Mouse (Mus musculus) hindbrain, embryonic 12.5 days (tissue): ENCODE data around the gene Lrmda. TPM values are rescaled to one million over a fixed set of nuclear protein-coding genes. Genes with fewer than 3 reads are reported as not detected.

Experiments used
- ATAC-seq: fragments of 200-750 bp; cut with Nextera tagmentation; 2 replicates; pipeline ENCODE4 v1.8.0; 2017; ENCODE audit warnings: moderate TSS enrichment; ENCODE audit not compliant: low FRiP score
- H3K27ac ChIP-seq: fragments of 300-500 bp; sonication (generic); 2 replicates; pipeline ENCODE4 v1.5.1; 2016; ENCODE audit warnings: mild to moderate bottlenecking
- H3K27me3 ChIP-seq: fragments of 300-500 bp; sonication (generic); 2 replicates; pipeline ENCODE4 v1.6.1; 2016; ENCODE audit warnings: mild to moderate bottlenecking
- H3K36me3 ChIP-seq: fragments of 300-500 bp; sonication (generic); 2 replicates; pipeline ENCODE4 v1.6.1; 2016; ENCODE audit warnings: mild to moderate bottlenecking
- H3K4me1 ChIP-seq: fragments of 300-500 bp; sonication (generic); 2 replicates; pipeline ENCODE4 v1.6.1; 2016
- H3K4me2 ChIP-seq: fragments of 300-500 bp; sonication (generic); replicated peaks from 2 replicates; pipeline ENCODE4 v1.6.1; 2016; ENCODE audit warnings: mild to moderate bottlenecking
- H3K4me3 ChIP-seq: fragments of 300-500 bp; sonication (generic); 2 replicates; pipeline ENCODE4 v1.5.1; 2016; ENCODE audit warnings: mild to moderate bottlenecking
- H3K9ac ChIP-seq: fragments of 300-500 bp; sonication (generic); 2 replicates; pipeline ENCODE4 v1.6.1; 2016; ENCODE audit warnings: mild to moderate bottlenecking, moderate library complexity
- H3K9me3 ChIP-seq: fragments of 300-500 bp; sonication (generic); replicated peaks from 2 replicates; pipeline ENCODE4 v1.6.1; 2016; ENCODE audit warnings: mild to moderate bottlenecking
- WGBS: fragments of 180-500 bp; shearing (Covaris S2); methylation state at CpG from one replicate; pipeline ENCODE4 v1.1.7; 2016; 5-methylcytosine and 5-hydroxymethylcytosine counted together
- polyA plus RNA-seq: library from polyadenylated mRNA; unstranded; fragments of >200 nt; fragmentation: Nextera tagmentation; extraction: Ambion mirVana; gene quantifications from 2 replicates; pipeline ENCODE4 v1.2.1, GENCODE M21; 2016

The Lrmda gene
- polyA plus RNA-seq, 1 experiment from 2014 or later = 0.53 TPM

DNA sequence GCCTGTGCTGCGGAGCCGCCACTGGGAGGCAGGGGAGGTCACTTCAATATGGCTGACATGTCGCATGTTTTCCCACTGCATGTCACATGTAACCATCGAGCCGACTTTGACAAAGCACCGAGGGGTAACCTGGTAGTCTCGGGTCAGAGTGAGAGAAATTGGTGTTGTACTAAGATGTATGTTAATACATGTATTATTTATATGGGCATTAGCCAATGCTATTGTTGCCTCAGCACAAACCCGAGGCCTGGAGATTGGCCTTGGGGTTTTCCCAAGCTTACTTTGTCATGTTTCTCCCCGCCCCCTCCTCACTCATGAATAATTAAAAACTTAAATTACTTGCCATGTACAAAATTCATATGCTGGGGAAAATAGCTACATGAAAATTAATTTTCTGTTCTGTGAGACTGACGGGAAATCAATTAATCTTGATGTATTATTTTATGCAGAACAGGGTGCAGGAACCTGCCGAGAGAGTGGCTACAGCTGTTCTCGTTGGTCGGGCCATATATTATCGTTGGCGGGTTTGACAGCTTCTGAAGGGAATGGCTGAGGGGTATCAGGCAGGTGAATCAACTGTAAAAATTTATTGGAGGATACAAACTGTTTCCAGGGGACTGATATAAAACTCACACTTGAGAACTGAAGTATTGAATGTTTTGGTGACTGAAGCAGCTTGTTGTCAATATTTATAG, 265.5 kb downstream of the Lrmda start:
- Histone ChIP-seq H3K4me1 (peaks cover 7% of the 10 kb centered on the region), H3K36me3 (no peaks in the 10 kb centered on the region), H3K4me2 (no peak overlapping the region), H3K9me3 (no peaks in the 10 kb centered on the region), H3K4me3 (no peak overlapping the region), H3K27ac (peak overlapping the region; percentile 25; the same call in 1 of the 2 replicates), H3K9ac (no peak overlapping the region), H3K27me3 (peaks cover 3% of the 10 kb centered on the region; the same call in 1 of the 2 replicates)
- ATAC-seq = peak; percentile 81
- 64% methylated on average over 15 of the region's 15 CpGs for WGBS

- Histone ChIP-seq H3K4me2 (no peak overlapping the region), H3K9ac (no peak overlapping the region), H3K4me3 (no peak overlapping the region), H3K9me3 (no peaks in the 10 kb centered on the region), H3K27ac (no peak overlapping the region), H3K27me3 (peaks cover 3% of the 10 kb centered on the region; the same call in 1 of the 2 replicates), H3K4me1 (peaks cover 7% of the 10 kb centered on the region), H3K36me3 (no peaks in the 10 kb centered on the region)
- no peak for ATAC-seq
- 64% methylated on average over 4 of the region's 4 CpGs for WGBS
Measured at GRCm38 (mm10) chr14:22285826-22286225, 266.3 kb downstream of the Lrmda start.

- WGBS = 56% methylated on average over 10 of the region's 10 CpGs
- no peaks in the 10 kb centered on the region for H3K36me3 ChIP-seq
- peaks cover 3% of the 10 kb centered on the region; the same call in 1 of the 2 replicates for H3K27me3 ChIP-seq
- H3K4me3 ChIP-seq = no peak overlapping the region
- H3K4me1 ChIP-seq = peaks cover 3% of the 10 kb centered on the region
- H3K4me2 ChIP-seq = no peak overlapping the region
- H3K9ac ChIP-seq = no peak overlapping the region
- no peak overlapping the region for H3K27ac ChIP-seq
- no peaks in the 10 kb centered on the region for H3K9me3 ChIP-seq
- ATAC-seq = no peak
Measured at GRCm38 (mm10) chr14:22288179-22288578, 268.7 kb downstream of the Lrmda start.

DNA sequence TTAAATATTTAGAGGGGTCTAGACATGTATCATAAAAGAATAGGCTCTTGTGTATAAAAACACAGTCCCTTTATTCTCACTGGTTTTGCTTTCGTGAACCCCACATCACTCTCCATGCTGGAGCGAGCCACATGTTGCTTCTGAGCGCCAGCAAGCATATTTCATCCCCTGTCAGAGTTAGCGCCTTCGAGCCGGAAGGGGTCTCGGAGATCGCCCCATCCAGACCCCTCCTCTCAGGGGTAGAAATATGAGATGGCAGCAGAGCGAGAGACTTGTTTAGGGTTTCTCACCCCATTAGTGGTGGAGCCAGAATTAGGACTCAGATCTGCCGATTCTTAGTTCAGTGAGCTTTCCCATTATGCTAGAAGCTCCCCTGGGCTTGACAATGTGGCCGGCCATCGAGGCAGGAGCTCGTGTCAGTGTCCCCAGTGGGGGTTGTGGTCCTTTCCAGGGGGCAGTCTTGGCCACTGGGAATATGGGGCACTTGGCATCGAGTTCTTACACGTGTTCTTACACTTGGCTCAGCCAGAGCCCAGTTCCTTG, 269.9 kb downstream of the Lrmda start:
- H3K9me3 ChIP-seq = no peaks in the 10 kb centered on the region
- H3K27me3 ChIP-seq = peaks cover 3% of the 10 kb centered on the region; the same call in 1 of the 2 replicates
- WGBS = 66% methylated on average over 15 of the region's 15 CpGs
- no peak overlapping the region for H3K27ac ChIP-seq
- no peak overlapping the region for H3K4me3 ChIP-seq
- H3K4me2 ChIP-seq = no peak overlapping the region
- no peaks in the 10 kb centered on the region; the same call in 1 of the 2 replicates for H3K4me1 ChIP-seq
- no peak overlapping the region for H3K9ac ChIP-seq
- H3K36me3 ChIP-seq = no peaks in the 10 kb centered on the region
- ATAC-seq = no peak

DNA sequence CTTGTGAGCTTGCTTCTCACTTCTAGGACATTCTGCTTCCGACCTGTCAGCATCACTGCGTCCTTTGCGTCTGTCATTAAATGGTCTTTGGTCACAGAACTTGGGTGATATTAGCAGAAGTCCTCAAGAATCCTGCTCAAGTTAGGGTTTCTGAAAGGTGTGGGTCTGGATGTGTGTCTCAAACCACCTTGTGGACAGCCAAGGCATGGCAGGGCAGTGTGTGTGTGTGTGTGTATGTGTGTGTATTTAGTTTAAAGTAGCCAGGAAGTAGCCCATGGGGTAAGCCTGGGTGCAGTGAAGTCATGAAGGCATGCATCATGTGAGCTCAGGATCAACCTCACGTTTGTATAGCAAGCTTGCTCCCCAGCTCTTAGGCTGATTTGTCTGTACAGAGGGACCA, 274.9 kb downstream of the Lrmda start:
- WGBS = 88% methylated on average over 4 of the region's 4 CpGs

DNA sequence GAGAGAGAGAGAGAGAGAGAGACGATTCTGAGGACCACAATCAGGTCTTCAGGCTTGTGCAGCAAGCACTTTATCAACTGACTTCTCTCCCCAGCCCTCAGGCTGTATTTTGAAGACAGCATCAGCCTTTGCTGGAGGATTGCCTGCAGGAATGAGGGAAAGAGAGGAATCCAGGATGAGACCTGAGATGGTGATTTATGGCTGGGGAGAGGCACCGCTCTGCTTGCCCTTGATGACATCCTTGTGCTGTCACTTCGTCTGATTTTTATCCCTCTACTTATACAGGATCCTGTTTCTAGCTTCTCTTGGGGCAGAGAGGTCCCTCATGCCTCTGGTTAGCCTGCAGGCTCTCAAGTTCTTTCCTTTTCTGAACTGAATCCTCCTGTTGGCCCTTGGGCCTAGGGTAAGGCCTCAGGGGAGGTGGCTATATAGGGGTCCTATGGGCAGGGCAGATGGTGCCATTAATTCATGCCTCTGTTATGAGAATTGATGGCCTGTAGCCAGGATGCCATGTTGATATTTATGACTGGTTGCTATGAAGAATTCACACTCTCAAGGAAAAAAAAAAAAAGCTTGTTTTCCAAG, 277.2 kb downstream of the Lrmda start:
- H3K9ac ChIP-seq = no peak overlapping the region
- WGBS = 63% methylated on average over 3 of the region's 3 CpGs
- H3K27me3 ChIP-seq = no peaks in the 10 kb centered on the region
- no peaks in the 10 kb centered on the region for H3K9me3 ChIP-seq
- no peak overlapping the region for H3K27ac ChIP-seq
- H3K4me1 ChIP-seq = 0 out of 2 replicates have a peak, but pooled peaks cover 4% of the 10 kb centered on the region
- H3K4me3 ChIP-seq = no peak overlapping the region
- no peaks in the 10 kb centered on the region for H3K36me3 ChIP-seq
- H3K4me2 ChIP-seq = no peak overlapping the region
- ATAC-seq = no peak

More for the DNA sequence above, 274.9 kb downstream of the Lrmda start:
- Histone ChIP-seq H3K27me3 (no peaks in the 10 kb centered on the region), H3K36me3 (no peaks in the 10 kb centered on the region), H3K4me3 (no peak overlapping the region), H3K27ac (no peak overlapping the region), H3K9ac (no peak overlapping the region), H3K4me2 (no peak overlapping the region), H3K9me3 (no peaks in the 10 kb centered on the region), H3K4me1 (0 out of 2 replicates have a peak, but pooled peaks cover 4% of the 10 kb centered on the region)
- no peak for ATAC-seq

GRCm38 (mm10) chr14:22306759-22307158, 287.2 kb downstream of the Lrmda start:
- H3K4me1 ChIP-seq = peaks cover 3% of the 10 kb centered on the region
- no peak for ATAC-seq
- H3K4me3 ChIP-seq = no peak overlapping the region
- 73% methylated on average over 5 of the region's 5 CpGs for WGBS
- H3K4me2 ChIP-seq = no peak overlapping the region
- no peaks in the 10 kb centered on the region for H3K9me3 ChIP-seq
- H3K9ac ChIP-seq = no peak overlapping the region
- H3K27ac ChIP-seq = no peak overlapping the region
- H3K36me3 ChIP-seq = no peaks in the 10 kb centered on the region
- no peaks in the 10 kb centered on the region for H3K27me3 ChIP-seq

GRCm38 (mm10) chr14:22308059-22308458, 288.5 kb downstream of the Lrmda start:
- Histone ChIP-seq H3K4me2 (no peak overlapping the region), H3K27me3 (no peaks in the 10 kb centered on the region), H3K27ac (no peak overlapping the region), H3K4me1 (peaks cover 3% of the 10 kb centered on the region), H3K4me3 (no peak overlapping the region), H3K36me3 (no peaks in the 10 kb centered on the region), H3K9ac (no peak overlapping the region), H3K9me3 (no peaks in the 10 kb centered on the region)
- ATAC-seq = no peak
- 54% methylated on average over 6 of the region's 6 CpGs for WGBS

- no peak for ATAC-seq
- WGBS = 93% methylated on average over 1 of the region's 1 CpGs
- H3K27ac ChIP-seq = no peak overlapping the region
- H3K9ac ChIP-seq = no peak overlapping the region
- no peak overlapping the region for H3K4me2 ChIP-seq
- H3K9me3 ChIP-seq = no peaks in the 10 kb centered on the region
- no peaks in the 10 kb centered on the region for H3K4me1 ChIP-seq
- H3K4me3 ChIP-seq = no peak overlapping the region
- H3K27me3 ChIP-seq = no peaks in the 10 kb centered on the region
- no peaks in the 10 kb centered on the region for H3K36me3 ChIP-seq
Measured at GRCm38 (mm10) chr14:22323058-22323457, 303.5 kb downstream of the Lrmda start.

GRCm38 (mm10) chr14:22323530-22324292, 304.2 kb downstream of the Lrmda start:
- H3K4me3 ChIP-seq = no peak overlapping the region
- no peaks in the 10 kb centered on the region for H3K9me3 ChIP-seq
- 94% methylated on average over 7 of the region's 7 CpGs for WGBS
- H3K27ac ChIP-seq = no peak overlapping the region
- no peak for ATAC-seq
- H3K4me1 ChIP-seq = no peaks in the 10 kb centered on the region
- no peaks in the 10 kb centered on the region for H3K36me3 ChIP-seq
- no peak overlapping the region for H3K4me2 ChIP-seq
- no peaks in the 10 kb centered on the region for H3K27me3 ChIP-seq
- no peak overlapping the region for H3K9ac ChIP-seq

- Histone ChIP-seq H3K27me3 (no peaks in the 10 kb centered on the region; the same call in 1 of the 2 replicates), H3K9me3 (no peaks in the 10 kb centered on the region), H3K36me3 (no peaks in the 10 kb centered on the region), H3K9ac (no peak overlapping the region), H3K4me1 (no peaks in the 10 kb centered on the region), H3K4me2 (no peak overlapping the region), H3K27ac (no peak overlapping the region), H3K4me3 (no peak overlapping the region)
- 84% methylated on average over 11 of the region's 11 CpGs for whole genome bisulfite sequencing
- no peak for ATAC-seq
Measured at GRCm38 (mm10) chr14:22326218-22326964, 306.9 kb downstream of the Lrmda start.
